Mouse (Mus musculus) MEL (cell line): ENCODE measurements around the gene Vdr. TPM values are rescaled to one million over a fixed set of nuclear protein-coding genes. Genes with fewer than 3 reads are reported as not detected.

Experiments used
- DNase-seq: peaks from one replicate; pipeline ENCODE4 v3.0.0; 2011; ENCODE audit warnings: low read depth, low spot score
- H3K27ac ChIP-seq: 2 replicates; pipeline ENCODE4 v1.5.1; 2012; ENCODE audit warnings: low read depth, mild to moderate bottlenecking, control low read depth, low read length, moderate library complexity; ENCODE audit not compliant: control insufficient read depth
- H3K27me3 ChIP-seq, 2 experiments: fragments of 150-350 bp in 1 of 2; sonication (generic) in 1 of 2; 2 replicates each; pipeline ENCODE4 v1.6.1; 2012; ENCODE audit warnings: low read length in 2 of 2, mild to moderate bottlenecking in 2 of 2, improper control_type of control experiment in 1 of 2, moderate library complexity in 1 of 2; ENCODE audit not compliant: insufficient read depth in 2 of 2, control insufficient read depth in 1 of 2
- H3K36me3 ChIP-seq, 2 experiments: 2 replicates each; pipeline ENCODE4 v1.6.1; 2012 to 2014; ENCODE audit warnings: low read length in 2 of 2, improper control_type of control experiment in 1 of 2, inconsistent platforms in 1 of 2, mild to moderate bottlenecking in 1 of 2; ENCODE audit not compliant: insufficient read depth in 2 of 2, control insufficient read depth in 1 of 2
- H3K4me1 ChIP-seq, 2 experiments: fragments of 150-350 bp in 1 of 2; sonication (generic) in 1 of 2; 2 replicates each; pipeline ENCODE4 v1.6.1; 2012; ENCODE audit warnings: low read length in 2 of 2, improper control_type of control experiment in 1 of 2, mild to moderate bottlenecking in 1 of 2; ENCODE audit not compliant: insufficient read depth in 2 of 2, control insufficient read depth in 1 of 2
- H3K4me3 ChIP-seq, 2 experiments: fragments of 150-350 bp in 1 of 2; sonication (generic) in 1 of 2; 2 replicates each; pipeline ENCODE4 v1.5.1; 2012; ENCODE audit warnings: low read depth in 2 of 2, low read length in 2 of 2, mild to moderate bottlenecking in 2 of 2, moderate library complexity in 2 of 2, control low read depth in 1 of 2, improper control_type of control experiment in 1 of 2; ENCODE audit not compliant: control insufficient read depth in 1 of 2, insufficient read depth in 1 of 2
- H3K79me2 ChIP-seq: 2 replicates; pipeline ENCODE4 v1.6.1; 2012; ENCODE audit warnings: mild to moderate bottlenecking, low read length, moderate library complexity; ENCODE audit not compliant: control insufficient read depth, poor library complexity, insufficient read depth
- H3K9ac ChIP-seq: 2 replicates; pipeline ENCODE4 v1.6.1; 2012; ENCODE audit warnings: low read depth, mild to moderate bottlenecking, control low read depth, low read length, moderate library complexity; ENCODE audit not compliant: control insufficient read depth, poor library complexity, severe bottlenecking
- H3K9me3 ChIP-seq: fragments of 150-350 bp; sonication (generic); replicated peaks from 2 replicates; pipeline ENCODE4 v1.6.1; 2012; ENCODE audit warnings: mild to moderate bottlenecking, low read length, improper control_type of control experiment, moderate library complexity; ENCODE audit not compliant: insufficient read depth
- ETS1 ChIP-seq: IDR thresholded peaks from 2 replicates; pipeline ENCODE4 v1.6.1; 2012; ENCODE audit warnings: low read depth, mild to moderate bottlenecking, inconsistent platforms, low read length, improper control_type of control experiment, moderate library complexity
- GABPA ChIP-seq: IDR thresholded peaks from 2 replicates; pipeline ENCODE4 v1.6.1; 2012; ENCODE audit warnings: low read depth, mild to moderate bottlenecking, inconsistent platforms, low read length, improper control_type of control experiment, moderate library complexity
- GATA1 ChIP-seq: IDR thresholded peaks from 2 replicates; pipeline ENCODE4 v1.6.1; 2011; ENCODE audit warnings: low read depth, low read length, improper control_type of control experiment
- MAFK ChIP-seq: IDR thresholded peaks from 2 replicates; pipeline ENCODE4 v1.6.1; 2011; ENCODE audit warnings: low read depth, mild to moderate bottlenecking, low read length, improper control_type of control experiment, borderline replicate concordance
- NRF1 ChIP-seq: IDR thresholded peaks from 2 replicates; pipeline ENCODE4 v1.6.1; 2014; ENCODE audit warnings: low read depth, mild to moderate bottlenecking, inconsistent platforms, low read length, improper control_type of control experiment, moderate library complexity; ENCODE audit not compliant: poor library complexity, insufficient read depth, severe bottlenecking
- POLR2A ChIP-seq, 2 experiments: IDR thresholded peaks; 2 replicates each; pipeline ENCODE4 v1.6.1; 2011 to 2012; ENCODE audit warnings: low read length in 2 of 2, mild to moderate bottlenecking in 2 of 2, control low read depth in 1 of 2, improper control_type of control experiment in 1 of 2, low read depth in 1 of 2, moderate library complexity in 1 of 2; ENCODE audit not compliant: control insufficient read depth in 1 of 2, insufficient read depth in 1 of 2, poor library complexity in 1 of 2
- POLR2AphosphoS2 ChIP-seq: IDR thresholded peaks from 2 replicates; pipeline ENCODE4 v1.6.1; 2011; ENCODE audit warnings: low read length, improper control_type of control experiment
- POLR2AphosphoS5 ChIP-seq: IDR thresholded peaks from 2 replicates; pipeline ENCODE4 v1.6.1; 2012; ENCODE audit warnings: low read depth, borderline replicate concordance, mild to moderate bottlenecking, inconsistent platforms, low read length, moderate library complexity, mixed read lengths
- RAD21 ChIP-seq: IDR thresholded peaks from 2 replicates; pipeline ENCODE4 v1.6.1; 2011; ENCODE audit warnings: mild to moderate bottlenecking, low read depth, low read length, improper control_type of control experiment
- SIN3A ChIP-seq: IDR thresholded peaks from 2 replicates; pipeline ENCODE4 v1.6.1; 2012; ENCODE audit warnings: low read length, improper control_type of control experiment, inconsistent platforms
- polyA plus RNA-seq, 2 experiments: library from polyadenylated mRNA; stranded (reverse) in 1 of 2; unstranded in 1 of 2; fragments of >175 nt in 1 of 2; fragments of >200 nt in 1 of 2; gene quantifications; 2 replicates each; pipeline versions ENCODE4 v1.2.1 to v1.2.4; 2012; ENCODE audit warnings: low replicate concordance in 2 of 2, low read depth in 1 of 2; ENCODE audit not compliant: insufficient read length in 2 of 2, insufficient read depth in 1 of 2, missing spikeins in 1 of 2
- total RNA-seq: library from RNA; depleted of rRNA; stranded (reverse); fragments of 300-350 nt; gene quantifications from 2 replicates; pipeline ENCODE4 v1.2.3, GENCODE M21; 2012

The Vdr gene
- total and polyA plus RNA-seq, 3 experiments, result 0.54 to 1.9 TPM; not detected in 1

DNA sequence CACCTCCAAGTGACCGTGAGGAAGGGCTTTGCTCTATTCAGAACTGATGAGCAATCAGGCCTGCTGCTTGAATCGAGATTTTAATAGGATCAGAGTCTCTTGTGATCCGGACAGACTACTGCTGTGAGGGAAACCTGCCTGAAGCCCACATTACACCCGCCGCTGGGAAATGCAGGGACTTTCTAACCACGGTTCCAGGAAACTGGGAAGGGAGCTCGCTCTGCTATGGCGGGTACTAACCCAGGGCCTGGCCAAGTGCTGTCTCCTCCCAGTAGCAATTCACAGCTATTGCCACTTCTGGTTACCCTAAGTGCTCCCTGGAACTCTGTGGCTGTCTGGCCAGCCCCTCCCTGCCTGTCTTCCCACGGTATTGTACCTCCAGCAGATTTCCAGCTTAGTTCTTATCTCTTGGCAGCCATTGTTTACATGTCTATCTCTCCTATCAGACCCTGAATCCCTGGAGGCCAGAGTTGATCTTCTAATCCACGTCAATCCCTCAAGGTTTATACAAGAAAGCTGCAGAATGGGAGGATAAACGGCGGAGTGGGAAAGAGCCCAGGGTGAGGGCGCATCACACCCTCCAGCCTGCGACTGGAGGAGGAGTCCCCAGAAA lies 47.4 kb downstream of the Vdr start:
- Histone ChIP-seq H3K79me2 (no peaks in the 10 kb centered on the region), H3K4me1 (peaks cover 21 to 24% of the 10 kb centered on the region in 2 experiments), H3K27me3 (no peaks in the 10 kb centered on the region), H3K9ac (no peak overlapping the region), H3K36me3 (peaks cover 18 to 25% of the 10 kb centered on the region in 2 experiments), H3K27ac (no peak overlapping the region), H3K9me3 (no peaks in the 10 kb centered on the region), H3K4me3 (no peak overlapping the region)
- 0 out of 4 replicates have a peak, but pooled peaks of 1 of the 2 experiments have one; percentile 29 for TF ChIP-seq POLR2A (IDR thresholded peaks at IDR 0.05; ENCODE audit: control insufficient read depth in 1 of 2, insufficient read depth in 1 of 2, low read depth in 1 of 2, low read length in 2 of 2, poor library complexity in 1 of 2)
- no peak for TF ChIP-seq ETS1
- no peak for TF ChIP-seq NRF1
- no peak for TF ChIP-seq POLR2AphosphoS5
- peak; percentile 44; the same call in 1 of the 2 replicates for TF ChIP-seq GATA1
- DNase-seq, result peak; percentile 23

GRCm38 (mm10) chr15:97860353-97860752 lies 50.1 kb downstream of the Vdr start:
- Histone ChIP-seq H3K4me1 (peaks cover 18 to 24% of the 10 kb centered on the region in 2 experiments), H3K36me3 (peaks cover 12 to 17% of the 10 kb centered on the region in 2 experiments)

DNA sequence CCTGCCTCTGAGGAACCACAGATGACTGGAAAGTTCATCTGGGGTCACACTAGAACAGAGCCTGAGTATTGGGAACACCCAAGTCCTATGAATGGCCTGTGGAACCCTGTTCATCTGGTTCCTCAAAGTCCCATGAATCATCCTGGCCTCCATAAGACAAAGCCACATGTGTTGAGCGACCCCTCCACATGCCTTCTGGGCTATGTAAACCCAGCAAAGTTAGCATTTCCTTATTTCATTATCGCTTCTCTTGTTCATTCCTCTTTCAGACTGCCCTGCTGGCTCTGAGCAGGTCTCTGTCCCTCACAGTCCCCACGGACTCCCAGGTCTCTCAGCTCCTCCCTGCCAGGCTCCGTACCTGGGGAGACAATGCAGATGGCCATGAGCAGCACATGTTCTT lies 52.0 kb downstream of the Vdr start:
- H3K9me3 ChIP-seq, result no peaks in the 10 kb centered on the region
- H3K4me3 ChIP-seq, result no peak overlapping the region
- no peak for DNase-seq
- peaks cover 4% of the 10 kb centered on the region in 2 experiments for H3K4me1 ChIP-seq
- TF ChIP-seq RAD21 (no peak), POLR2AphosphoS2 (peak; percentile 31; the same call in 1 of the 2 replicates)
- no peak overlapping the region for H3K9ac ChIP-seq
- peaks cover 3% of the 10 kb centered on the region; the same call in 1 of the 2 replicates for H3K79me2 ChIP-seq
- no peak overlapping the region for H3K27ac ChIP-seq
- H3K27me3 ChIP-seq, result no peaks in the 10 kb centered on the region
- peaks cover 4 to 7% of the 10 kb centered on the region in 2 experiments; a peak in 2 of 4 replicates for H3K36me3 ChIP-seq

More at GRCm38 (mm10) chr15:97860353-97860752, 50.1 kb downstream of the Vdr start:
- Histone ChIP-seq H3K27me3 (no peaks in the 10 kb centered on the region), H3K9me3 (no peaks in the 10 kb centered on the region), H3K79me2 (no peaks in the 10 kb centered on the region), H3K27ac (no peak overlapping the region), H3K4me3 (no peak overlapping the region), H3K9ac (no peak overlapping the region)
- DNase-seq, result no peak
- TF ChIP-seq GABPA, result no peak
- TF ChIP-seq MAFK, result no peak
- no peak for TF ChIP-seq SIN3A
- no peak for TF ChIP-seq POLR2AphosphoS5
